Mouse (Mus musculus) spleen, adult 10 weeks (tissue): ENCODE data around the gene Calr4. TPM values are rescaled to one million over a fixed set of nuclear protein-coding genes. Genes with fewer than 3 reads are reported as not detected.

Experiments
- polyA plus RNA-seq: library from polyadenylated mRNA; stranded (reverse); fragments of 350-450 nt; fragmentation: Illumina TruSeq; extraction: RNeasy Lipid Tissue Mini Kit (QIAGEN cat#74804); gene quantifications from one replicate; pipeline ENCODE4 v1.2.3, GENCODE M21; 2015; ENCODE audit warnings: low replicate concordance; ENCODE audit not compliant: insufficient read depth

Calr4 gene
- not detected for polyA plus RNA-seq

GRCm38 (mm10) chr4:109234185-109234584 lies at the start of gene Calr4:
TSS of gene Calr4 (plus strand) at chr4:109234485.

GRCm38 (mm10) chr4:109201582-109202424 lies 32.5 kb upstream of the Calr4 start, which contains the start of gene Osbpl9:
TSS of gene Osbpl9 (minus strand) at chr4:109202272.

GRCm38 (mm10) chr4:109279689-109280458 lies 45.6 kb downstream of the Calr4 start, which contains the start of gene Eps15:
TSS of gene Eps15 (plus strand) at chr4:109280268.

Other genes with a start within 250 kb of the Calr4 start
- 212 TPM for gene Nrd1, start 233.8 kb upstream of the Calr4 start, polyA plus RNA-seq
- gene Osbpl9, start 32.2 kb upstream of the Calr4 start, polyA plus RNA-seq = 155 TPM
- gene Eps15, start 45.8 kb downstream of the Calr4 start, polyA plus RNA-seq = 126 TPM
- 7.5 TPM for gene Ttc39a, start 172.1 kb downstream of the Calr4 start, polyA plus RNA-seq